Mouse (Mus musculus) stomach, embryonic 15.5 days (tissue): Measurements from ENCODE around the gene Sgip1. TPM values are rescaled to one million over a fixed set of nuclear protein-coding genes. Genes with fewer than 3 reads are reported as not detected.

Source experiments
- ATAC-seq: fragments of 200-750 bp; cut with Nextera tagmentation; 2 replicates; pipeline ENCODE4 v1.8.0; 2017; ENCODE audit warnings: low read depth, moderate number of reproducible peaks, moderate TSS enrichment; ENCODE audit not compliant: insufficient read depth, low FRiP score
- H3K27ac ChIP-seq: fragments of 300-500 bp; sonication (generic); 2 replicates; pipeline ENCODE4 v1.5.1; 2015; ENCODE audit warnings: mild to moderate bottlenecking, inconsistent platforms
- H3K27me3 ChIP-seq: fragments of 300-500 bp; sonication (generic); replicated peaks from 2 replicates; pipeline ENCODE4 v1.6.1; 2015; ENCODE audit warnings: inconsistent platforms
- H3K36me3 ChIP-seq: fragments of 300-500 bp; sonication (generic); 2 replicates; pipeline ENCODE4 v1.6.1; 2015; ENCODE audit warnings: inconsistent platforms
- H3K4me1 ChIP-seq: fragments of 300-500 bp; sonication (generic); 2 replicates; pipeline ENCODE4 v1.6.1; 2015; ENCODE audit warnings: inconsistent platforms
- H3K4me2 ChIP-seq: fragments of 300-500 bp; sonication (generic); 2 replicates; pipeline ENCODE4 v1.6.1; 2015; ENCODE audit warnings: mild to moderate bottlenecking, inconsistent platforms
- H3K4me3 ChIP-seq: fragments of 300-500 bp; sonication (generic); replicated peaks from 2 replicates; pipeline ENCODE4 v1.5.1; 2015; ENCODE audit warnings: inconsistent platforms
- H3K9ac ChIP-seq: fragments of 300-500 bp; sonication (generic); 2 replicates; pipeline ENCODE4 v1.6.1; 2015; ENCODE audit warnings: inconsistent platforms
- H3K9me3 ChIP-seq: fragments of 300-500 bp; sonication (generic); 2 replicates; pipeline ENCODE4 v1.6.1; 2016; ENCODE audit warnings: inconsistent platforms
- WGBS: fragments of 180-500 bp; shearing (Covaris S2); methylation state at CpG from one replicate; pipeline ENCODE4 v1.1.7; 2015; 5-methylcytosine and 5-hydroxymethylcytosine counted together
- polyA plus RNA-seq: library from polyadenylated mRNA; unstranded; fragments of >200 nt; fragmentation: Nextera tagmentation; extraction: Ambion mirVana; gene quantifications from 2 replicates; pipeline ENCODE4 v1.2.1, GENCODE M21; 2015

Gene Sgip1
- polyA plus RNA-seq, 1 experiment from 2014 or later, result 7.1 TPM

DNA sequence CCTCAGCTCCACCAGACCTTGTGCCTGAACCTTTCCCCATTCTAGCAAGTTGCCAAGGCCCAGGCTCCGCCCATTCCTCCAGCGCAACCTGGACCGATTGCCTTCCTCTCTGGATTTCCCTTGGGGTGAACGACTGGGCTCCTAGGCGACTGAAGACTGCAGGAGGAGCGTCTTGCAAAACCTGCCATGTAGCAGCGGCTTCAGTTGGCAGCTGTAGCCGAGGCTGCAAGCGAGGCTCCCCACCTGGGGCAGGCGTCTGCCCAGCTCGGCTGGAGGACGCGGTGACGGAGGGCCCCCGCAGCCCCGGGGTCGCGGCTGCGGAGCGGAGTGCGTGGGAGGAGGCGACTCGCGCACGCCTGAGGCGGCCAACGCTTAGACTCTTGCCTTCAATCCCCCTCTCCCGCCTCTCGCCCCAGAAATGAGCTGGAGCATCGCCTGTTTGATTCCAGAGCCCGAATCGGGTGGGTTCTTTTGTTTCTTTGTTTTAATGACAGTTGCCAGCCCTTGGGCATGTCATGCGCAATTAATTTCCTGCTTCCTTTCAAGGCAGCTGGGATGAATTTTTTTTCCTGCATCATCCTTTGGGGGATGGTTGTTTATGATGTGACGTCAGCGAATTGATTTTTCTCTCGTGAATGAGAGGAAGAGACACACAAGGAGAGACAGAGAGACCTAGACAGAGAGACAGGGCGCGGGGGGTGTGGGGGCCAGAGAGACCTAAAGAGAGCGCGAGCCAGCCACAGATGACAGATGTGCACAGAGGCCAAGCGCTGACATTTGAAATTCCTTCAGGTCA, 18.2 kb downstream of the Sgip1 start:
- ATAC-seq, result peak; percentile 47; the same call in 1 of the 2 replicates
- peak overlapping the region; percentile 99 for H3K4me2 ChIP-seq
- H3K36me3 ChIP-seq, result no peaks in the 10 kb centered on the region
- peaks cover 6% of the 10 kb centered on the region; the same call in 1 of the 2 replicates for H3K4me1 ChIP-seq
- H3K9ac ChIP-seq, result peak overlapping the region; percentile 50
- peak overlapping the region; percentile 57 for H3K4me3 ChIP-seq
- H3K27me3 ChIP-seq, result no peaks in the 10 kb centered on the region
- peak overlapping the region; percentile 67; the same call in 1 of the 2 replicates for H3K27ac ChIP-seq
- 2% methylated on average over 38 of the region's 41 CpGs for WGBS
- H3K9me3 ChIP-seq, result no peaks in the 10 kb centered on the region

DNA sequence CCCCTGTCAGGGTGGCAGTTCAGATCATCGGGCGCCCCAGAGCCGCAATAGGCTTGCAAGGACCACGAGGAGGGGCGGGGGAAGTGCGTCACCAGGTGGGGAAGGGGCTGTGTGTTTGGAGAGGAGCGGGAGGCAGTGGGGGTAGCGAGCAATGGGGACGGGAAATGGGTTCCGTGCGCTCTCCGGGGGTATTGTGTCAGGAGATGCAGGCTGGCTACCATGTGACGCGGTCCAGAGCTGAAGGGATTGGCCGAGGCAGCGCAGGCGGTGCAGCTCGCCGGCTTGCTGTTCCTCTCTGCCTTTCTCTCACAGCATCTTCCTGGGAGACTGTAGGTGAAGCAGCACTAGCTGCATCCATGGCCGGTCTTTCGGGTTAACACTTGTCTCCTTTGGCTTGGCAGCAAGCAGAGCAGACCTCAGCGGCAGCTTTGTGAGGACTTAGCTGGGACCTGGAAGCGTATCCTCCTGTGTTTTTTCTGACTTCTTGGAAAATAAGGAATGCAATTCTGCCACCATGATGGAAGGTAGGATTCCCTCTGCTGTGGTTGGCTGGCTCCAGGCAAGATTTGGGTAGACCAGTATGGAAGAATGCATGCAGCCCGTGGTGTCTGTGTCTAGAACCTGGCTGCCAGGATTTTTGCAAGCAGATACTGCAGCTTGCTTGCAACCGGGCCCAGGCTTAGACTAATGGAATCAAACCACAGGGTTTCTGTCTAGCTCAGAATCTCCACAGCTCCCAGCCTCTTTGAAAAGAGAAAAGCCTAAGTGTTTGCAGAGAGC, 19.1 kb downstream of the Sgip1 start:
- ATAC-seq, result peak; percentile 87
- H3K4me2 ChIP-seq, result peak overlapping the region; percentile 99
- H3K9me3 ChIP-seq, result no peaks in the 10 kb centered on the region
- peak overlapping the region; percentile 57 for H3K4me3 ChIP-seq
- H3K27ac ChIP-seq, result peak overlapping the region; percentile 67; the same call in 1 of the 2 replicates
- no peaks in the 10 kb centered on the region for H3K27me3 ChIP-seq
- no peaks in the 10 kb centered on the region for H3K36me3 ChIP-seq
- H3K9ac ChIP-seq, result no peak overlapping the region
- H3K4me1 ChIP-seq, result peaks cover 6% of the 10 kb centered on the region; the same call in 1 of the 2 replicates
- 2% methylated on average over 25 of the region's 25 CpGs for WGBS

DNA sequence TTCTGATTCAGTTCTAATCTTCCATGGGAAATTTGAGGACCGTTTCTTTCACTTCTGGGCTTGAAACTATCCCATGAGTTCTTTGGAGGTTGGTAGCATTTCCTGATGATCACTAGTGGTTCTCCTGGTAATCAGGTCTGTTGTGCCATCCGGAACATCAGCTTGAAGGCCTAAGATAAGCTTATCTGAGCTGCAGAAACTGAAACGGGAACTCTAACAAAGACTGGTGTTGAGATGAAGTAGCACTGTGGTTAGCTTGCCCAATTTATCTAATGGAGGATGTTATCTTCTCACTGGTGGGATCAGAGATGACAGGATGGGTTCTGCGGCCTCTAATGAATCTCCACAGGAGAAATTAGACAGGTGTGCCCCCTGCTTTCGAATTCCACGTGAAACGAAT, 21.0 kb downstream of the Sgip1 start:
- no peaks in the 10 kb centered on the region for H3K36me3 ChIP-seq
- H3K9ac ChIP-seq, result no peak overlapping the region
- H3K9me3 ChIP-seq, result no peaks in the 10 kb centered on the region
- H3K4me3 ChIP-seq, result no peak overlapping the region
- no peak overlapping the region for H3K4me2 ChIP-seq
- 71% methylated on average over 7 of the region's 7 CpGs for WGBS
- ATAC-seq, result no peak
- no peaks in the 10 kb centered on the region for H3K27me3 ChIP-seq
- no peak overlapping the region for H3K27ac ChIP-seq
- H3K4me1 ChIP-seq, result peaks cover 6% of the 10 kb centered on the region; the same call in 1 of the 2 replicates

DNA sequence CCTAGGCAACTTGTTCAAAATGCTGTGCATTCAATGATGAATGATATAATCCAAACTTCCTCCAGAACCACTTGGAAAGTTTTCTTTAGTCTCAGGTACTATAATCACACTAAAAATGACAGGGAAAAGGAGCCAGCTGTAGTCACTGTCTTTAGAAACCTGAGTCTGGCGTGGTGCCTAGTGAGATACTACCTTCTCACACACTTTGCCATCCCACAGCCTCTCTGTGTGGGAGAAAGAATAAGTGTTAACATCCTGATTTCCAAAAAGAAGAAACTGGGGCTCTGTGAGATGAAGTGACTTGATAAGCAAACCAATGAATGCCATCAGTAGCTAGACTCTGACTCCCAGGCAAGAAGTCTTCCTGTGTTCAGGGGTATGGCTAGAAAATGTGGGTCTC, 28.0 kb downstream of the Sgip1 start:
- H3K4me3 ChIP-seq, result no peak overlapping the region
- H3K4me2 ChIP-seq, result no peak overlapping the region
- no peaks in the 10 kb centered on the region for H3K4me1 ChIP-seq
- ATAC-seq, result no peak
- 56% methylated on average over 1 of the region's 1 CpGs for WGBS
- no peak overlapping the region for H3K9ac ChIP-seq
- H3K27ac ChIP-seq, result no peak overlapping the region
- no peaks in the 10 kb centered on the region for H3K27me3 ChIP-seq
- no peaks in the 10 kb centered on the region for H3K36me3 ChIP-seq
- no peaks in the 10 kb centered on the region for H3K9me3 ChIP-seq

DNA sequence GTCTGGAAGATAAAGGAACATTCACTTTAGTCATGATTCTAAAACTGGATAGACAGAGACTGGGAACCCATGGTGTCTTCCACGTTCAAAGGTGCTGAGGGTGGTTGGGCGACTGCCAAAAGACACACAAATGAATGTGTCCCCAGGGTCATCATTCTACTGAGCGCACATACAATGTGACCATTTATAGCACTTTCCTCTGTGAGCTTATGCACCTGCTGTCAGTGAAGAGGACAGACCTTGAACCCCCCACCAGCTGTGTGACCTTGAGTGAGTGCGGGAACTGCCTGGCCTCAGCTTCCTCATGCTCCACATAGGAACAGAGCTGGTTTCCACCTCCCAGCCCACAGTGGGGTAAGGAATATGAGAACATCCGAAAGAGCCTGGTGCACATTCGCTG, 28.8 kb downstream of the Sgip1 start:
- Histone ChIP-seq H3K36me3 (no peaks in the 10 kb centered on the region), H3K4me1 (no peaks in the 10 kb centered on the region), H3K4me3 (no peak overlapping the region), H3K9me3 (no peaks in the 10 kb centered on the region), H3K9ac (no peak overlapping the region), H3K27ac (no peak overlapping the region), H3K4me2 (no peak overlapping the region), H3K27me3 (no peaks in the 10 kb centered on the region)
- WGBS, result 79% methylated on average over 6 of the region's 6 CpGs
- no peak for ATAC-seq

DNA sequence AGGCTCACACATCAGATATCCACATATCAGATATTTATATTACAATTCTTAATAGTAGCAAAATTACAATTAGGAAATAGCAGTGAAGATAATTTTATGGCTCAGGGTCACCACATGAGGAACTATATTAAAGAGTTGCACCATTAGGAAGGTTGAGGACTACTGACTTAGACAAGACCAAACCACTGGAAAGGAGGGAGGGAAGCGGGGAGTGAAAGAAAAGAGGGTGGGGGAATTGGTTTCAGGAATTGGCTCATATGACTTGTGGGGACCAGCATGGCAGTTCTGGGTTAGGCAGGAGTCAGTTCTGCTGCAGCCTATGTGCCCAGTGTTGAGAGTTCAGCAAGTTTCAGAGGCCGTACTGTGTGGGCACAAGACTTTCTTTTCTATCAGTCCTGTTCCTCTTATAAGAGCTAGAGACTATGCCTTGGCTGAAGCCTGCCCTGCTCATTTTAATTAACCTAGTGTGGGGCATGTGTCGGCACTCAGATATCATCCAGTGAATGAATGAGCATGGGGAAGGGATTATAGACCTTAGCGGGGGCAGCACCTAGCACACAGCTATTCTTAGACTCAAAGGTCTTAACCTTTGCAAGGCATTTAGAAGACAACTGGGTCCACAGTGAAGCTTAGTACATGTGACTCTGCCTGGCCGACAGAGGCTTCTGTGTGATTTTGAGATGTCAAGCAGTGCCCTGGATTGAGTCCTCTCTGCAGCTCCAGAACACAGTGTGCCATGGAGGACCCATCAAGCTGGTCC, 30.7 kb downstream of the Sgip1 start:
- Histone ChIP-seq H3K4me3 (no peak overlapping the region), H3K9ac (no peak overlapping the region), H3K36me3 (no peaks in the 10 kb centered on the region), H3K9me3 (no peaks in the 10 kb centered on the region), H3K27ac (no peak overlapping the region), H3K4me1 (no peaks in the 10 kb centered on the region), H3K27me3 (no peaks in the 10 kb centered on the region), H3K4me2 (no peak overlapping the region)
- no peak for ATAC-seq
- WGBS, result 80% methylated on average over 5 of the region's 5 CpGs

DNA sequence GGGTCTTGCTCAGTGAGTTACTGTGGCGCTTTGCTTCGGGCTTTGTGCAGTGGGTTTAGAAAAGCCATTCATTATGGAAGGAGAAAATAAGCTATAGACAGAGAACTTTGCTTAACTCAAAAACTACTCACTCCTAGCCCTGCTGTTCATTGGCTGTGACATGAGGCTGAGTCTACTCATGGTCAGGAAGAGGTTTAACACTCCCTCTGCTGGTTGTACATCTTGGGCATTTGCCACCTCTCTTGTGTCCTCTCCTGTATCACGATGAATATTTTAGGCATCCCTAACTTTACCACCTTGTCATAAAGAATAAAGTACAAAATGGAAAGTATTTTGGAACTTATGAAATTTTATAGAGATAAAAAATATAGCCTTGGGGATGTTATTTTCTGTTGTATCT, 32.1 kb downstream of the Sgip1 start:
- Histone ChIP-seq H3K27ac (no peak overlapping the region), H3K27me3 (no peaks in the 10 kb centered on the region), H3K4me2 (no peak overlapping the region), H3K4me3 (no peak overlapping the region), H3K9me3 (no peaks in the 10 kb centered on the region), H3K36me3 (no peaks in the 10 kb centered on the region), H3K9ac (no peak overlapping the region), H3K4me1 (no peaks in the 10 kb centered on the region)
- WGBS, result 91% methylated on average over 3 of the region's 3 CpGs
- no peak for ATAC-seq

DNA sequence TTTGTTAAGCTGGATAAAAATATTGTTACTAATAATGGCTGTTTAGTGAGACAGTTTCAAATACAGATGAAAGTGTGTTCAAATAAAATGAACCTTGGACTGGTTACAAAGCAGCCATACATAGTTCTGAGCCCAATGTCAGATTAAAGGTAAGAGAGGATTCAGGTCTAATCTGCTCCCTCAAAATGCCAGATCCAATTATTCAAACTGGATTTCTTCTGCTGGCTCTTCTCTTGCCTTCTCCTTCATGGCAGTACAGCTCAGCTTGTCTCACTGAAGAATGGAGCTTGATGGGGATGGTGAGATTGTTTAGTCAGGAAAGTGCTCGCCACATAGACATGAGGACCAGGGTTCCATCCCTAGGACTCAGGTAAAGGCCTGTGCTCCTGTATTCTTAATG, 32.7 kb downstream of the Sgip1 start:
- H3K9me3 ChIP-seq, result no peaks in the 10 kb centered on the region
- no peak overlapping the region for H3K9ac ChIP-seq
- ATAC-seq, result no peak
- no peaks in the 10 kb centered on the region for H3K4me1 ChIP-seq
- no peak overlapping the region for H3K27ac ChIP-seq
- H3K4me2 ChIP-seq, result no peak overlapping the region
- no peaks in the 10 kb centered on the region for H3K27me3 ChIP-seq
- no peak overlapping the region for H3K4me3 ChIP-seq
- WGBS, result 92% methylated on average over 1 of the region's 1 CpGs
- H3K36me3 ChIP-seq, result no peaks in the 10 kb centered on the region

DNA sequence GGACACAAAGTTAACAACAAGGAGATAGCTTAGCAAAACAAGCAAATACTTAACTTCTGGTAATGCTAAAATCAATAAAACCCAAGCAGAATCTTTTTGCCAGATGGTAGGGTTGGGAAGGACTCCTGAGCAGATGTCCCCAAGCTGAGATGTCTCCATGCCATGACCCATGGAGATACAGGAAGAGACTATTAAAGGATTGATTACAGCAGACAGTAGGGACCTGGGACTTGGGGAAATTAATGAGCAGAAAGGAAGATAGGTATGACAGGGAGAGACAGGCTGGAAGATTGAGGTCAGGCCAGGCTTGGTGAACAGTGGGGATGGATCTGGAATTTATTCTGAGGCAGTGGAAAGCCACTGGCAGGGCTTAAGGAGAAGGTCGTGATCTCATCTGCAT, 33.5 kb downstream of the Sgip1 start:
- Histone ChIP-seq H3K4me1 (no peaks in the 10 kb centered on the region), H3K4me3 (no peak overlapping the region), H3K4me2 (no peak overlapping the region), H3K27ac (no peak overlapping the region), H3K36me3 (no peaks in the 10 kb centered on the region), H3K27me3 (no peaks in the 10 kb centered on the region), H3K9ac (no peak overlapping the region), H3K9me3 (no peaks in the 10 kb centered on the region)
- ATAC-seq, result no peak
- 61% methylated on average over 1 of the region's 1 CpGs for WGBS

DNA sequence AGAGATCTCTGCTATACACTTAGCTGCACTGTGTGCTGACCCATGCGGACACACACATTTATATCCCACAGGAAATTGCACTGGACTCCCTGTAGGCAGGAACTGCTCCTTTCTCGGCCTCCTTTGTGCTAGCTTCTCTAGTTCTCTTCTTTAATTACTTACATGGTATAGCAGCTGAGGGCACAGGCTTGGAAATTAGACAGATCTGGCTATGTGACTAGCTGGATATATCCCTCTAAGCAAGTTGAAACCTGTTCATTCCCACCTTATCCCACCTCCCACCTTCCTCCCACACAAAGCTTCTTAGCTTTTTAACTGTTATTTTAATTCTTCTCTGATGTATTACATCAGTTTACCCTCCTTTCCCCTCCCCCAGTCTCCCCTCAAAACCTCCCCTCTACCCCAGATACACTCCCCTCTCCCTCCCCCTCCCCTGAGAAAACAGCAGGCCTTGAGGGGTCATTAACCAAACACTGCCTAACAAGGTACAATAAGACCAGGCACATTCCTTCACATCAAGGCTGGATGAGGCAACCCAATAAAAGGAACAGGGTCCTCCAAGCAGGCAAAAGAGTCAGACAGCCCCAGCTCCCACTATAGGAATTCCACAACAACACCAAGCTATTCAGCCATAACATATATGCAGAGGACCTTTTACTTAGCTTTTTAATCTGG, 34.6 kb downstream of the Sgip1 start:
- Histone ChIP-seq H3K4me1 (no peaks in the 10 kb centered on the region), H3K9ac (no peak overlapping the region), H3K27me3 (no peaks in the 10 kb centered on the region), H3K4me3 (no peak overlapping the region), H3K4me2 (no peak overlapping the region), H3K27ac (no peak overlapping the region), H3K36me3 (no peaks in the 10 kb centered on the region), H3K9me3 (no peaks in the 10 kb centered on the region)
- 65% methylated on average over 2 of the region's 2 CpGs for WGBS
- ATAC-seq, result no peak

DNA sequence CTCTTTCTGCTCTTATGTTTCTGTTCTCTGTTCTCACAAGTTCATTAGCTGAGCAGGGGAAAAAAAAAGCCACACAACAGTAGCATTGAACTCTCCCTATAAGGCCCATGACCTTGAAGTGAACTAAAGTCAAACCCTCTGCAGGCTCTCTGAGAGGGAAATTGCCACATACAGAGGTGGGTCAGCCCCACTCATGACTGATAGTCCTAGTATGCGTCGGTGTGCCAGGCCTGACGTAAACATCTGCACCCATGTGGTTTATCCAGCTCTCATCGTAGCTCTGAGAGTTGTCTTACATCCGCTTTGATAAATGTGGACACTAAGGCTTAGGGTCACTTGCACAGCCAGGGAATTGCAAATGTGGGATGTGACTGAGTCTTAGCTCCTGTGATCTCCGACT, 38.8 kb downstream of the Sgip1 start:
- 54% methylated on average over 6 of the region's 6 CpGs for WGBS
- H3K9me3 ChIP-seq, result no peaks in the 10 kb centered on the region
- ATAC-seq, result no peak
- no peak overlapping the region for H3K9ac ChIP-seq
- H3K4me1 ChIP-seq, result no peaks in the 10 kb centered on the region
- no peaks in the 10 kb centered on the region for H3K36me3 ChIP-seq
- no peak overlapping the region for H3K27ac ChIP-seq
- H3K4me2 ChIP-seq, result no peak overlapping the region
- H3K4me3 ChIP-seq, result no peak overlapping the region
- no peaks in the 10 kb centered on the region for H3K27me3 ChIP-seq
